Mouse (Mus musculus): ENCODE measurements around the gene Exoc1.

DNA sequence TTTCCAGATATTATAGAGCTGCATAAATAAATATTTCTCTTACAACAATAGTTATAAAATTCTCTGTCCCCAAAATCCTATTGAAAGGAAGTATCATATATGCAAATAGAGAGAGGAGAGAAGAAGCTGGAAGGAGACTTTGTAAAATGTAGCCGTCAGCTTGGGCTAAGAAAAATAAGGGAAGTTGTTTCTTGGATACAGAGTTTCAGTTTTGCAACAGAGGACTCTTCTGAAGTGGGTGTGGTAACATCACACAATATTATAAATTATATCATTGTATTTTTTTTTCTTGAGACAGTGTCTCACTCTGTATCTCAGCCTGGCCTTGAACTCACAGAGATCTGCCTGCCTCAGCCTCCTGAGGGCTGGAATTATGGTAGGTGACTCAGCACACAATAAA is 6.7 kb upstream of the Exoc1 start:
- TF ChIP-seq JUND (IDR thresholded peaks at IDR 0.05; ENCODE audit: low read depth, low read length) (no peak), HCFC1 (IDR thresholded peaks at IDR 0.05; ENCODE audit: low read depth, low read length) (no peak), GATA1 (IDR thresholded peaks at IDR 0.05; ENCODE audit: low read depth, low read length) (no peak), MYC (IDR thresholded peaks at IDR 0.05; ENCODE audit: low read depth, low read length) (no peak), POLR2AphosphoS5 (IDR thresholded peaks at IDR 0.05; ENCODE audit: borderline replicate concordance, low read depth, low read length) (no peak), CTCF (IDR thresholded peaks at IDR 0.05 in 2 of 3, conservative IDR thresholded peaks at IDR 0.05 in 1 of 3; ENCODE audit: control insufficient read depth in 1 of 3, insufficient read depth in 1 of 3, low read depth in 2 of 3, low read length in 3 of 3, poor library complexity in 1 of 3, severe bottlenecking in 1 of 3) (no peak), POLR2A (IDR thresholded peaks at IDR 0.05; ENCODE audit: control insufficient read depth in 1 of 2, insufficient read depth in 1 of 2, low read depth in 1 of 2, low read length in 2 of 2, poor library complexity in 1 of 2) (no peak)
